Mouse (Mus musculus): ENCODE results near the gene B4galt7.

GRCm38 (mm10) chr13:55574321-55574720 is 25.4 kb upstream of the B4galt7 start:
- TF ChIP-seq BHLHE40 (IDR thresholded peaks at IDR 0.05; ENCODE audit: borderline replicate concordance, low read depth, low read length) (no peak), JUND (IDR thresholded peaks at IDR 0.05; ENCODE audit: low read depth, low read length) (no peak), POLR2A (IDR thresholded peaks at IDR 0.05; ENCODE audit: control insufficient read depth in 1 of 2, insufficient read depth in 1 of 2, low read depth in 1 of 2, low read length in 2 of 2, poor library complexity in 1 of 2) (no peak), MYC (IDR thresholded peaks at IDR 0.05; ENCODE audit: low read depth, low read length) (no peak), EP300 (IDR thresholded peaks at IDR 0.05; ENCODE audit: low read depth in 1 of 2, low read length in 2 of 2) (no peak), CTCF (IDR thresholded peaks at IDR 0.05 in 2 of 3, conservative IDR thresholded peaks at IDR 0.05 in 1 of 3; ENCODE audit: control insufficient read depth in 1 of 3, insufficient read depth in 1 of 3, low read depth in 2 of 3, low read length in 3 of 3, poor library complexity in 1 of 3, severe bottlenecking in 1 of 3) (no peak), KAT2A (conservative IDR thresholded peaks at IDR 0.05; ENCODE audit: low read depth, low read length) (no peak)

Data from MEL (cell line).